Mouse (Mus musculus) hindbrain, embryonic 15.5 days (tissue): ENCODE measurements at regions not wholly inside any gene's neighbourhood (a gene's known extent, or its start where the extent isn't known, plus 50 kb on each side); places are given as distances from the start of the nearest gene placed in this dataset.
A peak's percentile ranks its signal among the peaks of the same experiment; 100 is the strongest.

Experiments
- ATAC-seq: fragments of 200-750 bp; cut with Nextera tagmentation; 2 replicates; pipeline ENCODE4 v1.8.0; 2017; ENCODE audit warnings: low read depth, moderate number of reproducible peaks, moderate TSS enrichment; ENCODE audit not compliant: low FRiP score
- H3K27ac ChIP-seq: fragments of 300-500 bp; sonication (generic); replicated peaks from 2 replicates; pipeline ENCODE4 v1.5.1; 2015; ENCODE audit warnings: mild to moderate bottlenecking, inconsistent platforms
- H3K27me3 ChIP-seq: fragments of 300-500 bp; sonication (generic); 2 replicates; pipeline ENCODE4 v1.6.1; 2015; ENCODE audit warnings: control low read depth, inconsistent platforms
- H3K36me3 ChIP-seq: fragments of 300-500 bp; sonication (generic); 2 replicates; pipeline ENCODE4 v1.6.1; 2015; ENCODE audit warnings: control low read depth, inconsistent platforms
- H3K4me1 ChIP-seq: fragments of 300-500 bp; sonication (generic); replicated peaks from 2 replicates; pipeline ENCODE4 v1.6.1; 2015; ENCODE audit warnings: control low read depth, inconsistent platforms
- H3K4me2 ChIP-seq: fragments of 300-500 bp; sonication (generic); 2 replicates; pipeline ENCODE4 v1.6.1; 2015; ENCODE audit warnings: moderate library complexity, mild to moderate bottlenecking, inconsistent platforms
- H3K4me3 ChIP-seq: fragments of 300-500 bp; sonication (generic); 2 replicates; pipeline ENCODE4 v1.5.1; 2015; ENCODE audit warnings: mild to moderate bottlenecking, inconsistent platforms
- H3K9ac ChIP-seq: fragments of 300-500 bp; sonication (generic); 2 replicates; pipeline ENCODE4 v1.6.1; 2015; ENCODE audit warnings: inconsistent platforms
- H3K9me3 ChIP-seq: fragments of 300-500 bp; sonication (generic); 2 replicates; pipeline ENCODE4 v1.6.1; 2016; ENCODE audit warnings: control low read depth, inconsistent platforms
- WGBS: fragments of 180-500 bp; shearing (Covaris S2); methylation state at CpG from one replicate; pipeline ENCODE4 v1.1.7; 2015; 5-methylcytosine and 5-hydroxymethylcytosine counted together

DNA sequence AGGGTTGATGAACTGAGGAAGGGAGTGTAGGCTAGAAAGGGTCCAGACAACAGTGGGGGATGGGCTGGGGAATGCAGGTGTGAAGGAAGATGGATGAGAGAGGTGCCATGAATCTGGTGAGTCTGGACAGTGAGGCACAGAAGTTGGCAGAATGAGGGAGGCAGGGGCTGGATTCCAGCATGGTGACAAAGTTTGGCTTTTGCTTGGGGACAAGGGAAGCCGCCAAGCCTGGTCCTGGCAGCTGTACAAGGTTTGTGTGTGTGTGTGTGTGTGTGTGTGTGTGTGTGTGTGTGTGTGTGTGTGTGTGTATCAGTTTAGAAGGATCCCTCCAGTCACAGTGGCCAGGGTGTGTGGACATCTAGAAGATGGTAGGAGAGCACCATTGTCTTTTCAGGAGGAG, 270.4 kb downstream of the Rps24 start:
- no peak overlapping the region for H3K9ac ChIP-seq
- no peak for ATAC-seq
- H3K4me2 ChIP-seq, result no peak overlapping the region
- WGBS, result 67% methylated on average over 1 of the region's 1 CpGs
- no peaks in the 10 kb centered on the region for H3K27me3 ChIP-seq
- no peak overlapping the region for H3K27ac ChIP-seq
- peaks cover 20% of the 10 kb centered on the region for H3K4me1 ChIP-seq
- no peaks in the 10 kb centered on the region for H3K36me3 ChIP-seq
- H3K4me3 ChIP-seq, result no peak overlapping the region
- no peaks in the 10 kb centered on the region for H3K9me3 ChIP-seq

DNA sequence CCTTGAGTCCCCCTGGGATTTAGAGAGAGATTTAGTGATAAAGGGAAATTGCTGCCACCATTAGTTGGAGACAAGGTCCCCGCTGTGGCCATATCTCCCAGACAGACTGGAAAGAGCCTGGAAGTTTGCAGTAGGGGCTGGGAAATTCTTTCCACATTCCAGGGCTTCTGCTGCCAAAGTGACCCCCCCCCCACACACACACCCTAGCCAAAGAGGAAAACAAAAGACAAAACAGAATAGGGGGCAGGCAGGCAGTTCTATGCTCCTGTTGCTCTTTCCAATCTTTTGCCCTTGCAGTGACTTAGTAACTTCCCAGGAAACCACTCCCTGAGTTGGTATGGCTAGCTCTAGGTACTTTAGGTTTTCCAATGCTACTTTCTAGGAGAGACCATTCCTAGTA, 270.9 kb downstream of the Rps24 start:
- Histone ChIP-seq H3K9me3 (no peaks in the 10 kb centered on the region), H3K4me2 (no peak overlapping the region), H3K9ac (no peak overlapping the region), H3K36me3 (no peaks in the 10 kb centered on the region), H3K4me3 (no peak overlapping the region), H3K27me3 (no peaks in the 10 kb centered on the region), H3K27ac (no peak overlapping the region), H3K4me1 (peaks cover 25% of the 10 kb centered on the region)
- 88% methylated on average over 1 of the region's 1 CpGs for WGBS
- ATAC-seq, result no peak

DNA sequence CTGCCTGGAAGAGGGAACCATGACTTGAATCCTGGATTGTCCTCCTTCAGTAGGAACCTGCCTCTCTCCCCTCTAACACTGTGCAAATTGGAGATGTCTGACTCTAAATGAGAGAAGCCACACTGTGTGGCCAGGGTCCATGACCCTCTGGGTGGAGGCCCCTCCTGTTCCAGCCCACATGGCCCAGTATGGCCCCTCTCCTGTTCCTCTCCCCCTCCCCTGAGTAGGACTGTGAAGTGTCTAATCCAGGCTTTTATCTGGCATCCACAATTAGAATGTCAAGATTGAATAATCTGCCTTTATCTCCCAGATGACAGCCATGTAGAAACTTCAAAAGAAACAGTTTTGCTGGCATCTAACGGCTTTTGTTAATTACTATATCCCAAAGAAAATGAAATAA, 274.0 kb downstream of the Rps24 start:
- no peak overlapping the region for H3K4me2 ChIP-seq
- no peaks in the 10 kb centered on the region for H3K9me3 ChIP-seq
- H3K27me3 ChIP-seq, result no peaks in the 10 kb centered on the region
- WGBS, result 36% methylated on average over 1 of the region's 1 CpGs
- no peak overlapping the region for H3K9ac ChIP-seq
- 0 out of 2 replicates have a peak overlapping the region, but pooled peaks have one; percentile 13 for H3K27ac ChIP-seq
- ATAC-seq, result no peak
- H3K36me3 ChIP-seq, result no peaks in the 10 kb centered on the region
- peaks cover 50% of the 10 kb centered on the region for H3K4me1 ChIP-seq
- no peak overlapping the region for H3K4me3 ChIP-seq

DNA sequence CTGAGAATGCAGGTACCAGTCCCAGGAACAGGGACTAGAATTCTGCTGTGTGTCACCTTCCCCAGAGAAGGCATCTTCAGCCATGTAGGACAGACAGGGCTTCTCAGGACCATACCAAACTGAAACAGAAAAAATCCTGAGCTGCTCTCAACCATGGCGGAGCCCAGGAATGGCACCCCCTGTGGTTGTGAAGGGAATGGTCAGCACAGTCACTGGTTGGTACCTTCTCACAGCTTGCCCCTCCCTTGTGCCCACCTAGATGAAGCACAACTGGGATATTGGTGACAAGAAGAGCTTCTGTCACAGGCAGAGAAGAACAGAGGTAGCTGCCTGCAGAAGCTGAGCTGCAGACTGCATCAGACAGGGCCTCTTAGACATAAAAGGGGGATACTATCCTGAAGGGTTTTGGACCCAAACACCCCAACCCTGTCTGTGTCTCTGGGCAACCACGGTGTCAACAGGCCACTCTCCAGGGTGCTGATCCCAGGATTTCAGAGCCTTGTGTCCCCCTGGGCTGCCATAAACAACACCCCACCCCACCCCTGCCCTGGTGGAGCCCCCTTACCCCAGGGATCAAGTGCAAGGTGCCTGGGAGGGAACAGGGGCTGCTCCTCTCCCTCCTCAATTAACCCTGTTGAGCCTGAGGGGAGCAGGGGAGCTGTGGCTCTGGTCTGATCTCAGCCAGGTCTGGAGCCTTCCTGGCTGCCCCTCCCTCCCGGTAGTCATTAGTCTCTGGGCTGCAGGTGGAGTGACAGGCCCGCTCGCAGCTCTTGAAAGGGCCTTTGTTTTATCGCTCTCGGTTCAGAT, 275.7 kb downstream of the Rps24 start:
- no peak overlapping the region for H3K4me3 ChIP-seq
- ATAC-seq, result peak; percentile 54
- peak overlapping the region; percentile 76 for H3K27ac ChIP-seq
- H3K4me2 ChIP-seq, result no peak overlapping the region
- H3K4me1 ChIP-seq, result peaks cover 46% of the 10 kb centered on the region
- H3K36me3 ChIP-seq, result no peaks in the 10 kb centered on the region
- no peak overlapping the region for H3K9ac ChIP-seq
- no peaks in the 10 kb centered on the region for H3K9me3 ChIP-seq
- no peaks in the 10 kb centered on the region for H3K27me3 ChIP-seq
- WGBS, result 19% methylated on average over 7 of the region's 7 CpGs

DNA sequence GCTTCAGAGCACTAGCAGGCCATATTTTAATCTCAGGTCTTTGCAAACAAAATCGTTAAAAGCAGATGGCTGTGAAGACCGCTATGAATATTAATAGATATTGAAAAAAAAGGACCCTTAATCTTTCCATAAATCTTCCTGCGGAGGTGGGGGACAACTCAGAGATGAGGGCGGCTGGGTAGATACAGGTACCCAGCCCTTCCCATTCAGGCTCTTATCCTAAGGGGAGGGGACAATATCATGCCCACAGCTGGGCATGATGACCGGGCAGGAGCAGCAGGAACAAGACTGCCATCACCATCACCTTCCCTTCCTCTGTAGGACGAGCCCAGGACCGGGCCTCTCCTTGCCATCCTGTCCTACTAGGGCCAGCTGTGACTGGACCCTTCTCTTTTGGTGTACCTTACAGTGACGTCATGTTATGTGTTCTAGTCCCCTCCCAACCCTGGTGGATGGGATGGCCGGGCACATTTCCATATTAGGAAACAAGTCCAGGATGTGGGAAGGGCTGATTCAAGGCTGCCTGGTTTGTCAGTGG, 276.4 kb downstream of the Rps24 start:
- H3K4me3 ChIP-seq, result no peak overlapping the region
- no peak overlapping the region for H3K9ac ChIP-seq
- no peaks in the 10 kb centered on the region for H3K36me3 ChIP-seq
- H3K9me3 ChIP-seq, result no peaks in the 10 kb centered on the region
- H3K4me2 ChIP-seq, result no peak overlapping the region
- peak overlapping the region; percentile 76 for H3K27ac ChIP-seq
- no peaks in the 10 kb centered on the region for H3K27me3 ChIP-seq
- WGBS, result 46% methylated on average over 9 of the region's 9 CpGs
- peak; percentile 46 for ATAC-seq
- H3K4me1 ChIP-seq, result peaks cover 41% of the 10 kb centered on the region

DNA sequence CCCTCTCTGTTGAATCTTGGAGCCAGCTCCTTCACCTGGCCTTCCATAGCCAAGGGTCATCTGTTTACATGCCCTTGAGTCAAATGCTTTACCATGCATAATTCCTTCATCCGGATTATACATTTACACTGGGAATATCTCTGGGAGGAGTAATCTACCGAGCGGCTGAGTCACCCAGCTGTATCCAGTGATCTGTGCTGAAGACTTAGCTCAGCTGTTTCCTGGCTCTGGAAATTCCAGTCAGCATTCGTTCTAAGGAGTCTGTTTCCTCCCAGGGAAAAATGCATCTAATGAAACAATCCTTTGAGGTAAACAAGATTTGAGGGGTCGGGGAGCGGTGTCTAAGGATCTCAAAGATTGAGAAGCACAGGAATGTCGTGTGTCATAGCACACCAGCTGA, 276.9 kb downstream of the Rps24 start:
- Histone ChIP-seq H3K9me3 (no peaks in the 10 kb centered on the region), H3K27ac (peak overlapping the region; percentile 76), H3K4me1 (peaks cover 41% of the 10 kb centered on the region), H3K4me2 (no peak overlapping the region), H3K9ac (no peak overlapping the region), H3K27me3 (no peaks in the 10 kb centered on the region), H3K36me3 (no peaks in the 10 kb centered on the region), H3K4me3 (no peak overlapping the region)
- ATAC-seq, result no peak
- 39% methylated on average over 7 of the region's 7 CpGs for WGBS

DNA sequence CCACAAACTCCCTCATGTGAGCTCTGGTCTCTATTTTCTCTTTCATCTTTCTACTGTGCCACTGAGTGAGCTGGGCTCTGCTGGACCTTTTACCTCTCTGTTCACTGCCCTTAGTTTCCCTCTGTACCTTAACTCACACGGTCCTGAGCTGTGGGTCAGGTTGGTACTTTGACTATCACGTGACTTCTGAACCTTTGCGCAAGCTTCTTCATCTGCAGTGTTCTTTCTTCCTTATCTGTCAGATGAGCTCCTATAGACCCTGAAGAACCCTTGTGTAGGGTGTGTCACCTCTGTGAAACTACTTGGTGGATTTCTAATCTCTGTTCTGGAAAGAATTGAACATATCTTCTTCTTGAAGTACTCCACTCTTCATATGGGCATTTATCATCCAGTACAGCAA, 279.3 kb downstream of the Rps24 start:
- no peak overlapping the region for H3K27ac ChIP-seq
- 89% methylated on average over 3 of the region's 3 CpGs for WGBS
- ATAC-seq, result no peak
- peaks cover 52% of the 10 kb centered on the region for H3K4me1 ChIP-seq
- H3K27me3 ChIP-seq, result no peaks in the 10 kb centered on the region
- H3K4me3 ChIP-seq, result no peak overlapping the region
- no peaks in the 10 kb centered on the region for H3K9me3 ChIP-seq
- H3K36me3 ChIP-seq, result no peaks in the 10 kb centered on the region
- no peak overlapping the region for H3K4me2 ChIP-seq
- H3K9ac ChIP-seq, result no peak overlapping the region

DNA sequence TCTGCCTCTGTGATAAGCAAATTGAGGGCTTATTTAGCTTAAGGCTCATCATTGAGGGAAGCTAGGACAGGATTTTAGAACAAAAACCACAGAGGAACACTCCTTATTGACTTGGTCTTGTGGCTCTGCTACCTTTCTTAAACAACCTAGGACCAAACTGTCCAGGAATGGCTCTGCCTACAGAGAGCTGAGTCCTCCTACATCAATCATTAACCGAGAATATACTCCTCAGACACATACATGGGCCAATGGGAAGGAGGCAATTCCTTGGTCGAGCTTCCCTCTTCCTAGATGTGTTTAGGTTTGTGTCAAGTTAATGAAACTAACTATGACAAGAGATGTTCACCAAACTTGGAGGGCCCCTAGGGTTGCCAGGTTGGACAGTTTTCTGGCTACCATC, 279.8 kb downstream of the Rps24 start:
- H3K9me3 ChIP-seq, result no peaks in the 10 kb centered on the region
- no peak overlapping the region for H3K27ac ChIP-seq
- H3K4me1 ChIP-seq, result peaks cover 52% of the 10 kb centered on the region
- no peaks in the 10 kb centered on the region for H3K36me3 ChIP-seq
- ATAC-seq, result no peak
- H3K9ac ChIP-seq, result no peak overlapping the region
- H3K27me3 ChIP-seq, result no peaks in the 10 kb centered on the region
- no peak overlapping the region for H3K4me2 ChIP-seq
- WGBS, result 84% methylated on average over 2 of the region's 2 CpGs
- no peak overlapping the region for H3K4me3 ChIP-seq

DNA sequence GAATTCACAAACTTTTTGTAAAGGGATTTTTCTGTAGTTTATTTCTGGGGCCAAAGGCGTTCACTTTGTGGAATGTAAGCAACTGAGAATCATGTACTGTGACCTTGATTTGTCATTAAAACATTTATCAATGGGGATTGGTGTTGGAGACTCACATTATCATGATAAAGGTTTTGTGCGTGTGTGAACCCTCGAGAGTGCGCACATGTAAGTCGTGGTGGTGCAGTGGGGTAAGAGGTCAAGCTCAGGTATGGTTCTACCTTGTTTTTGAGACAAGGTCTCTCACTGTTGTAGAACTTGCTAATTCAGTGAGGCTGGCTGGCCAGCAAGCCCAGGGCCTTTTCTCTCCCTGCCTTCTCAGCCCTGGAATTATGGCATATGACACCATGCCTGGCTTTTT, 280.4 kb downstream of the Rps24 start:
- no peak overlapping the region for H3K27ac ChIP-seq
- 85% methylated on average over 5 of the region's 5 CpGs for WGBS
- H3K4me3 ChIP-seq, result no peak overlapping the region
- ATAC-seq, result no peak
- peaks cover 55% of the 10 kb centered on the region for H3K4me1 ChIP-seq
- no peaks in the 10 kb centered on the region for H3K27me3 ChIP-seq
- H3K36me3 ChIP-seq, result no peaks in the 10 kb centered on the region
- no peak overlapping the region for H3K9ac ChIP-seq
- no peaks in the 10 kb centered on the region for H3K9me3 ChIP-seq
- H3K4me2 ChIP-seq, result no peak overlapping the region

DNA sequence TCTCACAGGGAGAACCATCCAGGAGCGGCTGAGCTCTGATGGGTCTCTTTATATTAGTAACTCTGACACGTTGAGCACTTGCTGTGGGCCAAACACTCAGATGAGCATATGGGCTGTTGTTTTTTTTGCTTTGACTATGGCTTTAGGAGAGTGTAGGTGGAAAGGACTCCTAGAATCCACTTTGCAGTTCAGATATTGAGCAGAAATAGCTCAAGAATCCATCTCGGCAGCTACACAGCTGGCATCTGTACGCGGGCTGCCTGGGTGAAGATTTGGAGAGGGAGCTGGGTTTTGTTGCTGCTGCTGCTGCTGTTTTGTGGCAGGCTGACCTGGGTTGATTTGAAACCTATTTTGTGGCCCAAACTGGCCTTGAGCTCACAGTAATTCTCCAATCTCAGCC, 281.0 kb downstream of the Rps24 start:
- Histone ChIP-seq H3K9ac (no peak overlapping the region), H3K4me1 (peaks cover 49% of the 10 kb centered on the region), H3K4me2 (no peak overlapping the region), H3K4me3 (no peak overlapping the region), H3K27me3 (no peaks in the 10 kb centered on the region), H3K36me3 (no peaks in the 10 kb centered on the region), H3K9me3 (no peaks in the 10 kb centered on the region), H3K27ac (no peak overlapping the region)
- WGBS, result 82% methylated on average over 5 of the region's 5 CpGs
- no peak for ATAC-seq

DNA sequence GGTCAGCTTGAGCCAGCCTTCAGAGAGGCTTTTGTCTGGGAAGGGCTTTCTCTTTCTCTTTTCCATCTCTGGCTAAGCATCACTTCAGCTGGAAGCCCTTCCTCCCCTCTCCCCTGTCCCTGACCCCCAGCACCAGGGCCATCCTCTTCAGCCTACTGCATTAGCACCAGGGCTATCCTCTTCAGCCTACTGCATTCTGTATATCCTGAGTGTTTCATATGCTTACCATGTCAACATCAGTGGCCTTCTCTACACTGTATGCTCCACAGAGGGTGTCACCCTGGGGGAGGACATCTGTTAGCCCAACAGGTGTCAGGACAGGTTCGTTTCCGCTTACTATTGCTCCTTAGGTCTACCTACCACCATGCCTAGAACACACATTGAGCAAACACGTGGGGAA, 282.5 kb downstream of the Rps24 start:
- H3K27ac ChIP-seq, result no peak overlapping the region
- ATAC-seq, result 0 out of 2 replicates have a peak, but pooled peaks have one; percentile 34
- H3K4me2 ChIP-seq, result no peak overlapping the region
- H3K9ac ChIP-seq, result no peak overlapping the region
- H3K4me3 ChIP-seq, result no peak overlapping the region
- no peaks in the 10 kb centered on the region for H3K36me3 ChIP-seq
- 60% methylated on average over 3 of the region's 3 CpGs for WGBS
- H3K9me3 ChIP-seq, result no peaks in the 10 kb centered on the region
- H3K27me3 ChIP-seq, result no peaks in the 10 kb centered on the region
- peaks cover 34% of the 10 kb centered on the region for H3K4me1 ChIP-seq

DNA sequence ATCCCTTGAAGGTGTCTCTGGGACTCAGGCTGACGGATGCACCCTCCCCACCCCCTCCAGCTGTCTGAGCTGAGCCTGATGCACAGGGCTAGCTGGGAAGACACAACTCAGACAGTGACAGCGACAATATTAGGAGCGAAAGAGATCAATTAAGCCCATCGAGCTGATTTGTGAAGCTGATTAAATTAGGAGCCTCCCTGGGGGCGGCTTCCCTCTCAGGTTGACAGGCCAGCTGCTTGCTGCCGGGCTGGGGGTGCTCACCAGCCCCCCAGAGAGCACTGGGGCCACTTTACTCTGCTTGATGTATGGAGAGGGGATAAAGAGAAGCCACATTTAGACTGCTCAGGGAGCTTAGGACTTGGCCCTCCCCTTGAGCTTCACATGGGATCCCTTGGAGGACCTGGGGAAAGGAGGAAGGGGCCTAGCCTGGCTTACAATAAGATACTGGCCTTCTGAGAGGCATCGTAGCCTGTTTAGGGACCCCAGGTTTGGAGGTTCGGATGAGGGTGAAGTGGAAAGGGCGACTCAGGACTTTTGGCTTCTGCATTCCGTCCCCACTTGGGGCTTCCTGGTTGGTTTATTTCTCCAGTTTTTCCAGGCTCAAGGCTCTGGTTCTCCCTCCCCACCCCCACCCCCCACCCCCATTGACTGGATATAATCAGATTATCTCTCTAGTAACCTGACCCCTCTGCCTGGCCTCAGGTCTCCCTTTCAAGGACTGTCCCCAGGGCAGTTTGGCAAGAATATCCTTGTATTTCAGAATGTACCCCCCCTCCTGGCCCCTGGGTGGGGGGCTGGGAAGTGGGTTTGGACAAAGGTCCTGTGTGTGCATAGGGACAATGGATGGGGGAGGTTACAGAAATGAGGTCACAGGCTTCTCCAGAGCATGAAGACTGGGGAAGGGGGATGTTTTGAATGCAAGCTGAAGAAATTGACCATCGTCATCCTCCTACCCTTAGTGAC, 283.4 kb downstream of the Rps24 start:
- Histone ChIP-seq H3K4me3 (no peak overlapping the region), H3K9ac (no peak overlapping the region; the same call in 1 of the 2 replicates)
- no peak for ATAC-seq

More for the DNA sequence above, 283.4 kb downstream of the Rps24 start:
- WGBS, result 26% methylated on average over 11 of the region's 11 CpGs
- Histone ChIP-seq H3K27ac (0 out of 2 replicates have a peak overlapping the region, but pooled peaks have one; percentile 7), H3K27me3 (no peaks in the 10 kb centered on the region), H3K4me1 (peaks cover 26% of the 10 kb centered on the region), H3K4me2 (no peak overlapping the region), H3K36me3 (no peaks in the 10 kb centered on the region), H3K9me3 (no peaks in the 10 kb centered on the region)
